Mouse (Mus musculus) erythroblast, adult 5-6 weeks (primary cell): ENCODE data around the gene Keap1. TPM values are rescaled to one million over a fixed set of nuclear protein-coding genes. Genes with fewer than 3 reads are reported as not detected.
"Not testable (repeated sequence)": the region's sequence is repeated elsewhere in the genome, so short reads cannot be mapped to it uniquely, and the experiment has no call there.

Source experiments
- ATAC-seq: replicated peaks from 2 replicates; pipeline ENCODE4 v1.8.0; 2016; ENCODE audit warnings: moderate number of reproducible peaks, mild to moderate bottlenecking, moderate TSS enrichment, inconsistent platforms; ENCODE audit not compliant: poor library complexity, low FRiP score, severe bottlenecking
- total RNA-seq, 2 experiments: library from RNA; stranded (forward) in 1 of 2; stranded (reverse) in 1 of 2; fragments of 150-400 nt in 1 of 2; fragments of 200-764, 138-1000 nt in 1 of 2; gene quantifications; 2 replicates each; pipeline versions ENCODE4 v1.2.3 to v1.2.4; 2015 to 2017; ENCODE audit warnings: low replicate concordance in 2 of 2

Keap1 gene
- 4.6 and 6.9 TPM in 2 replicates for total RNA-seq (2015; ENCODE audit: low replicate concordance)
- 6.8 and 8.9 TPM in 2 replicates for total RNA-seq (2017; ENCODE audit: low replicate concordance)

DNA sequence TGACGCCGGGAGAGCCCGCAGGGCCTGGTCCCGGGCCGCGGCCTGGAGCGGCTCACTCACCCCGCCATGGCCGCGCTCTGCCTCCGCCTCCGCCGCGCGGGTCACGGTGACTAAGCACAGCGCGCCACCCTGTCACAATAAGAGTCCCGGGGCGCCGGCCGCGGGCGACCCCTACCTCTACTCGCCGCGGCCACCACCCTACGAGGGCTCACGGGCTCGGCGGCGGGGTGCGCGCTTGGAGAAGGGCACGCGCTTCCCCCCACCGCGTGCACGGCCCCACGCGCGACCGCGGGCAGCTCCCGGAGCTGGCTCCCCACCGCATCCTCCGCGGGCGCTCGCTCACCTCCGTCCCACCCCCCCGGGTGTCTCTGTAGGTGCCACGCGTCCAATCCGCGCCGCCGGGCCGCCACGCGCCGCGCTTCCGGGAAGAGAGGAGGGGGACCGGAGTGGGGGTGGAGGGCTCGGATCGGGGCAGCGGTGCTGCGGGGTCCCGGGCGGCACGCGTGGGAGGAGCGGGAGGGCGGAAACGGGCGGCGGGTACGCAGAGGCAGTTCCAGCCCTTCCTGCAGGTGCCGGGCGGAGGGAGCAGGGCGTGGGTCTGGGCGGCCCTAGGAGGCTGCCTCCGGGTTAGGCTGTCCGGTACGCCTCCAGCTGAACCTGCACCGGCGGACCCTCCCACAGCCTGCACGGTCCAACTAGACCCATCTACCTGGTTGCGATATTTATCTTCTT is at the start of gene Keap1:
TSS of gene Keap1 (minus strand) at position 629 of the 732 bp plus-strand sequence.
- ATAC-seq, result peak; percentile 68

GRCm38 (mm10) chr9:21288404-21289336 is 49.5 kb upstream of the Keap1 start:
- ATAC-seq, result no peak

GRCm38 (mm10) chr9:21287571-21288402 is 48.6 kb upstream of the Keap1 start, which contains the start of gene Kri1:
Gene Kri1 (minus strand): TSS chr9:21287969.
- ATAC-seq, result peak; percentile 72

DNA sequence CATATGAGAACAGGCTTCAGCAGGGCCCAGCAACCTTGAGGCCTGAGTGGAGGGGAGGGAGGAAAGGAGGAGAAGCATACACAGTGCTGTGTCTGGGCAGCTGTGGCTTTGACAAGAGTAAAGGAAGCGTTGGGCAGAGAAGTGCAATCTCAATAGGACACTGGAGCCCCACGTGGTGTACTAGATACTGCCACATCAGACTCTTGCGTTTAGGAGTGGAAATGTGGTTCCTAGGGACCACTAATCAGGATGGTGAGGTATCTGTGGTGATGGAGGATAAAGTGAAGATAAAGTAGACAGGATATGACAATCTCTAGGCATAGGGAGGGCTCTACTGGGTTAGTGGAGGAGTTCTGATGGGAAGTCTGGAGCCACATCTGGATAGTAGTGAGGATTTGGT is 47.6 kb upstream of the Keap1 start:
- no peak for ATAC-seq

DNA sequence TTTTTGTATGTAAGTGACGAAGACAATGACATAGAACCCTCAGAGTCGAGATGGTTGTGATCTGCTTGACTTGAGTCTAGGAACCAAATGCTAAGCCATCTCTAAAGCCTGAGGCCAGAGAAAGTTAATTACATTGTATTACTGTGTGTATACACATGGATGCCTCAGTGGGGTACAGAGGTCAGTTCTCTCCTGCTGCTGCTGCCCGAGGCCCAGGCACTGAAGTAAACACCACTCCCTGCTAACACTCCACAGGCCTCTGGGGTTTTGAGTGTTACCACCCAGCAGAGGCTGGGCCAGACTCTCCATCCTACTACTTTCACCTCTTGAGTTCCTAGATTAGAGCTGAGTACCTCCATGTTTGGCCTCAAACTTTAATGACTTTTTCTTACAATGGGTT is 44.8 kb upstream of the Keap1 start:
- no peak for ATAC-seq

- ATAC-seq, result no peak
Observed at GRCm38 (mm10) chr9:21283591-21283990, 44.4 kb upstream of the Keap1 start.

GRCm38 (mm10) chr9:21277776-21278175 is 38.6 kb upstream of the Keap1 start:
- no peak for ATAC-seq

GRCm38 (mm10) chr9:21276307-21276706 is 37.1 kb upstream of the Keap1 start:
- no peak for ATAC-seq

GRCm38 (mm10) chr9:21275727-21276126 is 36.6 kb upstream of the Keap1 start:
- ATAC-seq, result no peak

DNA sequence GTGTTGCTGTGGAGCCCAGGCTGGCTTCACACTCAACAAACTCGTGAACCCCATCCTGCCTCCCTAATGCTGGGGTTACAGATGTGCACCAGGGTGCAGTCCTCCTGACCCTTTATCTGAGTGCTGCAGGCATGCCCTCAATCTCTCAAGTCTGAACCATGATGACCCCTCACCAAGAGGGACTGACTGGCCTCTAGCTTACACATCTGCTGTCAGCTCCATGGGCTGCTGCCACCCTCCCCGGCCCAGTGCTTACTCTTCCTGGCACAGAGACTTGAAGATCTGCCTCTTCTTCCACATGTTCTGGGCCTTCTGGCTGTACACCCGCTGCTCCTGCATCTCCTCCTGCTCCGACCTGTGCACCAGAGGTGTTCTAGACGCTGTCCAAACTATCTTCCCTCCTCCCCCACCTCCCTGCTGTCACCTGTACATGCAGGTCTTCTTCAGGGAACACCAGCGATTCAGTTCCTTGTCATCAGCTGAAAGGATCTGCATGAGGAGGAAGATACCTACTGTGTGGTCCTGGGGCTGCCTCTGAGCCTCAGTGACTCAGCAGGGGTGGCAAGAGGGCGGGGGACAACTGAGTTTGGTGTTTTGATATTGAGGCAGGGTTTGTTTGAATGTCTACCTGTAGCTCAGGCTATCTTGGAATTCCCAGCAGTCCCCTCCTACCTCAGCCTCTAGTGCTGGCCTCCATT is 36.0 kb upstream of the Keap1 start:
- 0 out of 2 replicates have a peak, but pooled peaks have one; percentile 27 for ATAC-seq

- ATAC-seq, result no peak
Observed at GRCm38 (mm10) chr9:21274336-21274735, 35.2 kb upstream of the Keap1 start.

GRCm38 (mm10) chr9:21273520-21274228 is 34.5 kb upstream of the Keap1 start:
- ATAC-seq, result no peak

GRCm38 (mm10) chr9:21273094-21273493 is 33.9 kb upstream of the Keap1 start:
- no peak for ATAC-seq

DNA sequence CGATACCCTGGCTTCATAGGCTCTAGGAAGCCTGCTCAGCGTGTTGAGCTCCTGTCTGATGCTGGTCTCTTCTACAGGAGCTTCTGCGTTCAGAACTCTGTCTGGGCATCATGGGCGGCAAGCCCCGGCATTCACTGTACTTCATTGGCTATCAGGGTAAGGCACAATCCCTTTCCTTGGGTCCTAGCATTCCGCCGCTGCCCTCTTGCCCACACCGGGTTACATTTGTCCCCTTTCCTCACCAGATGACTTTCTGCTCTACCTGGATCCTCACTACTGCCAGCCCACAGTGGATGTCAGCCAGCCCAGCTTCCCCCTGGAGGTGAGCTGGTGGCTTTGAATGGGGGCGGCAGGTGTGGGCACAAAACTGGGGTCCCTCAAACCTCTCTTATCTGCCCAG is 33.2 kb upstream of the Keap1 start:
- ATAC-seq, result no peak

- not testable (repeated sequence) for ATAC-seq
Observed at GRCm38 (mm10) chr9:21269590-21269989, 30.4 kb upstream of the Keap1 start.

DNA sequence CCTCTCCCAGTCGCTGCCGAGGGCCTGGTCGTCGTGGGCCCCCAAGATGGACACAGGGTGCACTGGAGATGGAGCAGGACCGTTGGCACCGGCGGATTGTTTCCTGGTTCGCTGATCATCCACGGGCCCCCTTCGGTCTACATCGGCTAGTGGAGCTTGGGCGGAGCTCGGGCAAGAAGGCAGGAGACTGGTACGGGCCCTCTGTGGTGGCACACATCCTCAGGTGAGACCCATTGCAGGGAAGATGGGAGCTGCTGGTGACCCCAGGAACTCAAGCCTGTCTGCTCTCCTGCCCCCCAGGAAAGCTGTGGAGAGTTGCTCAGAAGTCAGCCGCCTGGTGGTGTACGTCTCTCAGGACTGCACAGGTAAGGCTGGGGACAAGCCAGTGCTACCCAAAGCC is 29.1 kb upstream of the Keap1 start:
- ATAC-seq, result no peak

- no peak for ATAC-seq
Observed at GRCm38 (mm10) chr9:21266889-21267288, 27.7 kb upstream of the Keap1 start.

GRCm38 (mm10) chr9:21265611-21266010 is 26.4 kb upstream of the Keap1 start:
- peak; percentile 34 for ATAC-seq
